Mouse (Mus musculus) myocyte (in vitro differentiated cells): ENCODE data around the gene Slc16a10.

ENCODE experiments used
- TCF3 ChIP-seq: IDR thresholded peaks from one replicate; pipeline ENCODE4 v1.6.1; 2011; ENCODE audit warnings: low read depth, control low read depth; ENCODE audit not compliant: insufficient read length
- USF1 ChIP-seq: IDR thresholded peaks from one replicate; pipeline ENCODE4 v1.6.1; 2011; ENCODE audit warnings: low read depth, mild to moderate bottlenecking, control low read depth, moderate library complexity

GRCm38 (mm10) chr10:40062812-40063211, 79.2 kb downstream of the Slc16a10 start:
- TF ChIP-seq TCF3: no peak
- TF ChIP-seq USF1: no peak
